Mouse (Mus musculus) kidney, postnatal 0 days (tissue): ENCODE measurements around the gene Ltbp4. TPM values are rescaled to one million over a fixed set of nuclear protein-coding genes. Genes with fewer than 3 reads are reported as not detected.

Source experiments
- ATAC-seq: fragments of 200-750 bp; cut with Nextera tagmentation; replicated peaks from 2 replicates; pipeline ENCODE4 v1.8.0; 2017; ENCODE audit warnings: low read depth, moderate number of reproducible peaks, moderate TSS enrichment, moderate library complexity; ENCODE audit not compliant: low FRiP score
- DNase-seq: peaks from one replicate; pipeline ENCODE4 v3.0.0-alpha.2; 2016; ENCODE audit warnings: low spot score
- H3K27ac ChIP-seq: fragments of 300-500 bp; sonication (generic); 2 replicates; pipeline ENCODE4 v1.5.1; 2014; ENCODE audit warnings: mild to moderate bottlenecking
- H3K27me3 ChIP-seq: fragments of 300-500 bp; sonication (generic); 2 replicates; pipeline ENCODE4 v1.6.1; 2014; ENCODE audit warnings: low read length, mixed read lengths; ENCODE audit not compliant: insufficient read depth
- H3K36me3 ChIP-seq: fragments of 300-500 bp; sonication (generic); 2 replicates; pipeline ENCODE4 v1.6.1; 2014; ENCODE audit warnings: low read length, mixed read lengths; ENCODE audit not compliant: insufficient read depth
- H3K4me1 ChIP-seq: fragments of 300-500 bp; sonication (generic); replicated peaks from 2 replicates; pipeline ENCODE4 v1.6.1; 2014; ENCODE audit warnings: antibody characterized with exemption, low read length, mixed read lengths; ENCODE audit not compliant: insufficient read depth
- H3K4me2 ChIP-seq: fragments of 300-500 bp; sonication (generic); 2 replicates; pipeline ENCODE4 v1.6.1; 2014; ENCODE audit warnings: mild to moderate bottlenecking, low read length, moderate library complexity, mixed read lengths
- H3K4me3 ChIP-seq: fragments of 300-500 bp; sonication (generic); replicated peaks from 2 replicates; pipeline ENCODE4 v1.5.1; 2014; ENCODE audit warnings: low read depth, low read length
- H3K9ac ChIP-seq: fragments of 300-500 bp; sonication (generic); 2 replicates; pipeline ENCODE4 v1.6.1; 2014; ENCODE audit warnings: low read depth, low read length
- H3K9me3 ChIP-seq: fragments of 300-500 bp; sonication (generic); replicated peaks from 2 replicates; pipeline ENCODE4 v1.6.1; 2016; ENCODE audit warnings: low read length, inconsistent platforms, mixed read lengths
- CTCF ChIP-seq: IDR thresholded peaks from 2 replicates; pipeline ENCODE4 v1.5.1; 2016; ENCODE audit warnings: antibody characterized with exemption, low read depth, mild to moderate bottlenecking, moderate library complexity
- WGBS: fragments of 180-500 bp; shearing (Covaris S2); extraction: QIAGEN DNeasy Blood & Tissue Kit; methylation state at CpG from one replicate; pipeline ENCODE4 v1.1.7; 2014; 5-methylcytosine and 5-hydroxymethylcytosine counted together
- polyA plus RNA-seq: library from polyadenylated mRNA; unstranded; fragments of >200 nt; fragmentation: Nextera tagmentation; extraction: Ambion mirVana; gene quantifications from 2 replicates; pipeline ENCODE4 v1.2.1, GENCODE M21; 2015

The Ltbp4 gene
- polyA plus RNA-seq, 1 experiment from 2014 or later = 41.7 TPM

DNA sequence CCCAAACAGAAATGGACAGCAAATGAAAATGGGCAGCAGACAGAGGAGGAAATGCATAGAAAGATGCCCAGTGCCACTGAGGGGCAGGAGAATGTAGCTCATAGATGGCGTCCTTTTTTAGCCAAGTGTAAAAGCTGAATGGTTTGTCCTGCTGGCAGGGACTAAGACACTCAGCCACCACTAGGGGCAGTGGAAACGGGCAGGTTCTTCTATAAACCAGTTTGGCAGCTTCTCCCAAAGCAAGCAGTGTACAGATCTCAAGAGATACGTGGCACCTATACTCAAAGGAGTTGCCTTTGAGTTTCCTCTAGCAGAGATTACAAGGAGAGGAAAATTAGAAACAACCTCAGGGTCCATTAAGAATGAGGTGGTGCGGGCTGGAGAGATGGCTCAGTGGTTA, 40.9 kb upstream of the Ltbp4 start:
- Histone ChIP-seq H3K4me1 (no peaks in the 10 kb centered on the region), H3K4me2 (no peak overlapping the region), H3K27me3 (peaks cover 20% of the 10 kb centered on the region), H3K9me3 (no peaks in the 10 kb centered on the region), H3K9ac (no peak overlapping the region), H3K27ac (no peak overlapping the region), H3K4me3 (no peak overlapping the region), H3K36me3 (no peaks in the 10 kb centered on the region)
- ATAC-seq = peak; percentile 59; the same call in 1 of the 2 replicates
- DNase-seq = peak; percentile 75
- TF ChIP-seq CTCF = peak; percentile 77
- WGBS = 20% methylated on average over 4 of the region's 4 CpGs

DNA sequence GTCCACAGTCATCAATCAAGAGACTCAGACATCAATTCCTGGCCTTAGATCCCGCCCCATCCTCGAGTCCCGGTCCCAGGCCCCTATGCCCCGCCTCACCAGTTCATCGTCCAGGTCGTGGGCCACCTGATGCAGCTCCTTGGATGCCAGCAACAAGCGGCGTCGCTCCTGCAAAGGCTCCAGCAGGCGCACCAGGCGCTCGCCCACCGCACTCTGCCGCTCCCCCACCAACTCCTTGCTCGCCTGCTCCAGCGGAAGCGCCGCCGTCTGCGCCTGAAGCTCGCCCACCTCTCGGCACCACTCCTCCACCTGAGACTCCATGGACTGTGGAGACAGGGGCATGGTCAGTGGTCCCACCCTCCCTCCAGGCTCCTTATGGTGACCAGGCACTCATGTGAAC, 37.8 kb upstream of the Ltbp4 start:
- no peak for TF ChIP-seq CTCF

DNA sequence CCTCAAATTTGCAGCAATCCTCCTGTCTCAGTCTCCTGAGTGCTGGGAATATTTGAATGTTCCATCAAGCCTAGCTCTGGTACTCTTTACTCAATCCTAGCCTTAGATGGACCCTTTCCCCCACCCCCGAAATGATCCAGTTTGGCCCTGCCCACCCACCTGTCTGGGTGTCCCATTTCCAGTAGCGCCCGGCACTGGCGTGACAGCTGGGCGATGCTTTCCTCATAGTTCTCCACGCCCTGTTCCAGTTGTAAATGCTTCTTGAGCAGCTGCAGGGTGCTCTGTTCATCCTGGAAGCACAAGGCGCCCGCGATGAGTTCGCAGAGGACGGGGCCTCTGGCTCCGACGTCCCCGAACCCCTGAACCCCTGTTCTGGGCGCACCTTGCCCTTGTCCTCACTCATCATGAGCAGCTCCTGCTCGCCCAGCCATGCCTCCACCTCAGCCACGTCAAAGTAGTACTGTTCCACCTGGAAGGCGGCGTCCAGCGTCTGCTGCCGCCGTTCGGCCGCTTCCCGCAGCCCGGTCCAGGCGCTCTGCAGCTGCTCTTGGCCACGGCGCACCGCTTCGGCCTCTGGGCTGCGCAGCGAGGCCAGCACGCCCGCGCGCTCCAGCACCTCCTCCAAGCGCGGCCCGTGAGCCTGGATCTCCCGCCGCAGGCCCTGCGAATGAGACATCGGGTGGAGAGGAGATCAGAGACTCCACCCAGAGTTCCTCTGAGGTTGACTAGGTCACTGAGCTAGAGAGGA, 34.4 kb upstream of the Ltbp4 start:
- Histone ChIP-seq H3K36me3 (no peaks in the 10 kb centered on the region), H3K9ac (no peak overlapping the region), H3K4me1 (no peaks in the 10 kb centered on the region), H3K4me2 (peak overlapping the region; percentile 36), H3K4me3 (peak overlapping the region; percentile 5; the same call in 1 of the 2 replicates), H3K9me3 (no peaks in the 10 kb centered on the region), H3K27ac (no peak overlapping the region), H3K27me3 (peaks cover 66% of the 10 kb centered on the region)
- WGBS = 5% methylated on average over 44 of the region's 44 CpGs
- TF ChIP-seq CTCF = no peak
- DNase-seq = no peak
- ATAC-seq = no peak

More for the DNA sequence above, 37.8 kb upstream of the Ltbp4 start:
- no peak for DNase-seq
- Histone ChIP-seq H3K27ac (no peak overlapping the region), H3K36me3 (no peaks in the 10 kb centered on the region), H3K4me1 (no peaks in the 10 kb centered on the region), H3K4me2 (no peak overlapping the region), H3K9me3 (no peaks in the 10 kb centered on the region), H3K9ac (no peak overlapping the region), H3K4me3 (no peak overlapping the region), H3K27me3 (peaks cover 45% of the 10 kb centered on the region)
- no peak for ATAC-seq
- 2% methylated on average over 22 of the region's 22 CpGs for WGBS

DNA sequence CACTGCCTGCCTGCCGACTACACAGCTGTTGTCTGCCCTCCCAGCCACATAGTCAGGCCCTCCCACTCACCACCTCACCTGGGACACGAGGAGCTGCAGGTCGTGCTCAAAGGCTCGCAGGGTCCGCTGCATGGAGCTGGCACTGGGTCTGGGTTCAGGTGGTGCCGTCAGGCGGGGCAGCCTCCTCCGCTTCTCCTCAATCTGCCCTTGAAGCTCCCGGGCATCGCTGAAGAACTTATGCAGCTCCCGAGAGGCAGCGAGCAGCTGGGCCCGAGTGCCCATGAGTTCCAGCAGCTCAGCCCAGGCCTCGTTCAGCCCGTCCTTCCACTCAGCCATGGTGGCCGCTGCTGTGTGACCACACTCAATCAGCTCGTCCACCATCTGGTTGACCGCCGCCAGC, 31.6 kb upstream of the Ltbp4 start:
- Histone ChIP-seq H3K27me3 (peaks cover 78% of the 10 kb centered on the region), H3K9me3 (no peaks in the 10 kb centered on the region), H3K9ac (no peak overlapping the region), H3K27ac (no peak overlapping the region), H3K36me3 (no peaks in the 10 kb centered on the region), H3K4me3 (no peak overlapping the region), H3K4me1 (no peaks in the 10 kb centered on the region), H3K4me2 (no peak overlapping the region)
- no peak for ATAC-seq
- 72% methylated on average over 19 of the region's 19 CpGs for WGBS
- no peak for DNase-seq
- no peak for TF ChIP-seq CTCF

DNA sequence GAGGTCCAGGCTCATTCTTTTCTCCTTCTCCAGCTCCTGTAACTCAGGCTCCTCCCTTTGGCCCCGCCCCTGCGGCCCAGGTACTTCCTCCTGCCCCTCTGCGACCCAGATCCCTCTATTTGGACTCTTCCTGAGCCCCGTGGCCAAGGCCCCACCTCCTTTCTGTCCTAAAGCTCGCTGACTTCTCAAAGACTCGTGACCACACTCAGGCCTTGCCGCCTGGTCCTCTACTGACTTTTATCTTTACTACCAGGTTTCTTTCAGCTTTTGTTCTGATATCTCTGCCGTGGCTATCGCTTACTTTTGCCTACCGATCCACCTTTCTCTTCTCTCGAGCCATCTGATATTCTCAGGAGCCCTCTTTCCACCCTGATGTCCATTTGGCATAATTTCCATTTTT, 30.5 kb upstream of the Ltbp4 start:
- H3K27ac ChIP-seq = no peak overlapping the region
- ATAC-seq (no peak), DNase-seq (no peak)
- H3K9me3 ChIP-seq = no peaks in the 10 kb centered on the region
- H3K9ac ChIP-seq = no peak overlapping the region
- peaks cover 71% of the 10 kb centered on the region for H3K27me3 ChIP-seq
- no peaks in the 10 kb centered on the region for H3K36me3 ChIP-seq
- no peaks in the 10 kb centered on the region for H3K4me1 ChIP-seq
- 0 out of 2 replicates have a peak overlapping the region, but pooled peaks have one; percentile 6 for H3K4me3 ChIP-seq
- peak overlapping the region; percentile 31; the same call in 1 of the 2 replicates for H3K4me2 ChIP-seq
- WGBS = 18% methylated on average over 11 of the region's 11 CpGs
- no peak for TF ChIP-seq CTCF

DNA sequence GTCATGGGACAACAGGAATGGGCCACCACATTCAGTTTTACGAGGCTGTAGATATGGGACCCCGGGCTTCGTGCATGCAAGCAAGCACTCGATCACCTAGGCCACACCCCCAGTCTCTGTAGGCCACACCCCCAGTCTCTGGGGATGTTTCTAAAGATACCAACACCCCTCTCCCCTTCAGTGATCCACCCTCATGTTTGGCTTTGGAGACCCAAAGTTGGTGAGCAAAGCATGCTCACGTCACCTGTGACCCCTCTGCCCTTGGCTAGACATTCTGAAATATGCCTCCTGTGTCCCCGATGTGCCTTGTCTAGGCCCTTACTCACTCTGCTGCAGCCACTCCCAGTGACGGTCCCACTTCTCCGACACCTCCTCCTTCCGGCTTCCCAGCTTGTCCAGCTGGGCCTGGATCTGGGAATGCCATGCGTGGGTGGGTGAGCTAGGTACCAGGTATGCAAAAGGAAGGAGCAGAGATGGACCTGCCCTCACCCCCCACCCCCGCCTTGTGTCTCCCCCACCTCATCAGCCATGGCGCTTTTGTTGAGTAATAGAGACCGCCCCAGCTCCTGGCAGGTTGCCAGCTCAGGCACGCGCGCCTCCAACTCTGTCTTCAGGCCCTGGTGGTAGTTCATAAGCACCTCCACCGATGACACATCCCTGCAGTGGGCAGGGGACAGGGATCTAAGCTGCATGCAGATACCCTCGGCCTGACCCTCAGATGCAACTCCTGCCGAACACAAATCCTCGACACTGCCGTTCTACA, 28.8 kb upstream of the Ltbp4 start:
- no peak overlapping the region for H3K9ac ChIP-seq
- no peaks in the 10 kb centered on the region; the same call in 1 of the 2 replicates for H3K4me1 ChIP-seq
- ATAC-seq (no peak), DNase-seq (no peak)
- TF ChIP-seq CTCF = no peak
- H3K9me3 ChIP-seq = no peaks in the 10 kb centered on the region
- no peak overlapping the region for H3K4me2 ChIP-seq
- H3K27me3 ChIP-seq = peaks cover 54% of the 10 kb centered on the region
- whole genome bisulfite sequencing = 43% methylated on average over 21 of the region's 21 CpGs
- no peak overlapping the region for H3K27ac ChIP-seq
- no peak overlapping the region for H3K4me3 ChIP-seq
- H3K36me3 ChIP-seq = no peaks in the 10 kb centered on the region
